Mouse (Mus musculus): Measurements from ENCODE around the gene Snx15. TPM values are rescaled to one million over a fixed set of nuclear protein-coding genes. Genes with fewer than 3 reads are reported as not detected.
"Not testable (repeated sequence)": the region's sequence is repeated elsewhere in the genome, so short reads cannot be mapped to it uniquely, and the experiment has no call there.

Gene Snx15
- total and polyA plus RNA-seq, 2 experiments from 2014 or later = 62.7 to 84.4 TPM

DNA sequence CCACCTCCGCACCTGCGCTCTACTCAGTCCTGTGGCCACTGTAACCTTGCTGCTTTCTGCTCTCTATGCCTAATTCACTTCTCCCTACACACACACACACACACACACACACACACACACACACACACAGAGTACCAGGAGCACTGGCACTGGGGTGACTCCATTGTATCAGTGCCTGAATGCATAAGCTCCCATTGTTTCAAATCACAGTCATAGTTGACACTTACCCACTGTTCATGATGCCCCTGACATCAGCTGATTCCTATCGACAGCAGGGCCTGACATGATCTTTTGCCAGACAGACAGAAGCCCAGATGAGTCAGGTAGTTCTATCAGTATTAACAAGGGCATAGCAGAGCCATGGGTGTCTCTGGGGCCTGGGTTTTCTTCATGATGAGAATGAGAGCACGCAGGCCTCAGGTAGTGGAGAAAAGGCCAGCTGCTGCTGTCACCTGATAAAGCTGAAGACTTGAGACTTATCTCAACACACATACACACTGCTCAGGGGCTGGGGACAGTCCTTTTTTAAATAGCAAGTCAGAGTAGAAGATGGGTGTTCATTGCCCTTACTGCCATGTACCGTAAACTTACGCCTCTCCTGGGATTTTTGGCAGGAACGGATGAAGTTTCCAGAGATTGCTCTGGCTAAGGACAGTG is 4.2 kb upstream of the Snx15 start:
- TF ChIP-seq CTCF (IDR thresholded peaks at IDR 0.05; ENCODE audit: low read depth) = no peak
- Histone ChIP-seq H3K4me1 (ENCODE audit: insufficient read depth, low read length) (no peaks in the 10 kb centered on the region), H3K9me3 (ENCODE audit: low read length) (no peaks in the 10 kb centered on the region), H3K9ac (replicated peaks; ENCODE audit: low read length) (no peak overlapping the region), H3K4me2 (ENCODE audit: low read depth, low read length) (no peak overlapping the region), H3K27ac (no peak overlapping the region), H3K36me3 (ENCODE audit: insufficient read depth, low read length) (peaks cover 24% of the 10 kb centered on the region), H3K27me3 (ENCODE audit: insufficient read depth, low read length) (no peaks in the 10 kb centered on the region), H3K4me3 (ENCODE audit: low read length) (no peak overlapping the region)
- ATAC-seq (no peak), DNase-seq (ENCODE audit: low spot score) (no peak)
- 69% methylated on average over 7 of the region's 7 CpGs for WGBS

DNA sequence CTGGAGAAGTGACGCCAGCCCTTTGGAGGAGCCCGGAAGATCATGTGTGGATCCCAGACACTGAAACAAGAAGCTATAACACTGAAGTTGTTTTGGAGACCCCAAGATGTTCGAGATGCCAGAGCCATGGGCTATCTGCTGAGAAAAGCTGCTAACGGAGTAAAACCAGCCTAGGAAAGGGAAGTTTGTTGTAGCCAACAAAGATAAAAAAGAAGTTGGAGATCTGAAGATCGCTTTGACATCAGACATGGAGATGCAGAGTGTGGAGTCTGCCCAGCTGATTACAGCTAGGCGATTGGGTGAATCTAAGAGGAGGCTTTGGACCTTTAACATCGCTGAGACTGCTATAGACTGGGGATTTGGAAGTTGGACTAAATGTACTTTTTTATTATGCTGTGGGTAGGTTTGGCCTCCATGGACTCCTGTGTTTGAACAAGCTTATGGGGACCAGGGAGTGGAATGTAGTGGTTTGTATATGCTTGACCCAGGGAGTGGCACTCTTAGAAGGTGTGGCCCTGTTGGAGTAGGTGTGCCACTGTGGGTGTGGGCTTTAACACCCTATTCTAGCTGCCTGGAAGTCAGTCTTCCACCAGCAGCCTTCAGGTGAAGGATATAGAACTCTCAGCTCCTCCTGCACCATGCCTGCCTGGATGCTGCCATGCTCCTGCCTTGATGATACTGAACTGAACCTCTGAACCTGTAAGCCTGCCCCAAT is 2.5 kb upstream of the Snx15 start:
- DNase-seq (ENCODE audit: low spot score); H3K9ac ChIP-seq (replicated peaks; ENCODE audit: low read length); H3K4me3 ChIP-seq (ENCODE audit: low read length); H3K9me3 ChIP-seq (ENCODE audit: low read length); H3K27me3 ChIP-seq (ENCODE audit: insufficient read depth, low read length); H3K36me3 ChIP-seq (ENCODE audit: insufficient read depth, low read length); ATAC-seq; H3K4me1 ChIP-seq (ENCODE audit: insufficient read depth, low read length); H3K4me2 ChIP-seq (ENCODE audit: low read depth, low read length); H3K27ac ChIP-seq: not testable (repeated sequence)
- WGBS = 75% methylated on average over 7 of the region's 7 CpGs

DNA sequence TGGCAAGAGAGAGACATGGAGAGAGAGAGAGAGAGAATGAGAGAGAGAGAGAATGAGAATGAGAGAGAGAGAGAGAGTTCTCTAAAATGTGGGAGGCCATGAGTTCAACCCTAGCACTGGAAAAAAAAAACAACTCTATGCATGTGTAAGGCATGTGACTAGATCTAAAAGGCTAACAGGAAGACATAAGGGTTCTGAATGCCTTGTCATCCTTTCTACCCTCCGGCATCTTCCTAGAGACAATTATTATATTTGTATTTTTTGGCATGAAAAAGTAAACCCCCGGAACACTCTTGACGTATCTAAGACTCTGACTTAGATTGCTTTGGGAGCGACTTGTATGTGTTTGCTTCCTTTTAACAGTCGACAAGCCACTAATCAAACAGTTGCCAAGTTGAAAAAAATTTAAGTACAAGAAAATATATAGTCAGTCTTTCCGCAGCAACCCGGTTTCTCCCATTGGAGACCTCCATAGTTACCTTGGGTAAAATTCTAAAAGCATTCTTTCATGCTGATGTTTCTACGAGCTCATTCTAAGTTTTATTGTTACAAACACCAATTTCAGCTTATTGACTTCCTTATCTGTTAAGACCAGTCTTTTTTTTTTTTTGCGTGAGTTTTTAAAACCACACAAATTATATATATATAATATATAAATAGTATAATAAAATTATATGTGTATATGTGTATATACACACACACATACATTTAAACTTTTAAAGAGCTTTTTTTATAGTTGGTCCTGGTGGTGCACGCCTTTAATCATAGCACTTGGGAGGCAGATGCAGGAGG is 1.1 kb downstream of the Snx15 start:
- Histone ChIP-seq H3K4me3 (ENCODE audit: low read length) (peak overlapping the region; percentile 51), H3K4me2 (ENCODE audit: low read depth, low read length) (peak overlapping the region; percentile 60), H3K27ac (peak overlapping the region; percentile 93; the same call in 1 of the 2 replicates), H3K9me3 (ENCODE audit: low read length) (no peaks in the 10 kb centered on the region), H3K36me3 (ENCODE audit: insufficient read depth, low read length) (no peaks in the 10 kb centered on the region), H3K9ac (replicated peaks; ENCODE audit: low read length) (no peak overlapping the region; the same call in 1 of the 2 replicates), H3K27me3 (ENCODE audit: insufficient read depth, low read length) (no peaks in the 10 kb centered on the region), H3K4me1 (ENCODE audit: insufficient read depth, low read length) (no peaks in the 10 kb centered on the region)
- no peak for TF ChIP-seq CTCF (IDR thresholded peaks at IDR 0.05; ENCODE audit: low read depth)
- DNase-seq (ENCODE audit: low spot score) (no peak), ATAC-seq (no peak)
- WGBS = 75% methylated on average over 10 of the region's 10 CpGs

DNA sequence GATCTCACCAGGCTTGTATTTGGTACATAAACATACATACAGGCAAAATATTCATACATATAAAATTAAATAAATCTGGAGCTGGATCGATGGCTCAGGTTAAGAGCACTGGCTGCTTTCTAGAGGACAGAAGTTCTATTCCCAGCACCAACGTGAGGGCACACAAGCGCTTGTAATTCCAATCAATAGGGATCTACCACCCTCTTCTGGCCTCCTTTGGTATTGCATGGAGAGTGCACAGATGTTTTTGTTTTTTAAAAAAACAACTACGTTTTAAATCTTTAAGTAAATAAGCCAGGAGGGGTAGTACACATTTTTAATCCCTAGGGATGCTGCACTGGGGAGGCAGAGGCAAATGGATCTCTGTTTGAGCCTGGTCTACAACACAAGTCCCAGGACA is 1.8 kb downstream of the Snx15 start:
- Histone ChIP-seq H3K9ac (replicated peaks; ENCODE audit: low read length) (no peak overlapping the region), H3K4me1 (ENCODE audit: insufficient read depth, low read length) (no peaks in the 10 kb centered on the region), H3K27ac (no peak overlapping the region), H3K27me3 (ENCODE audit: insufficient read depth, low read length) (no peaks in the 10 kb centered on the region), H3K4me2 (ENCODE audit: low read depth, low read length) (no peak overlapping the region), H3K9me3 (ENCODE audit: low read length) (no peaks in the 10 kb centered on the region), H3K36me3 (ENCODE audit: insufficient read depth, low read length) (no peaks in the 10 kb centered on the region; the same call in none of the 2 replicates), H3K4me3 (ENCODE audit: low read length) (no peak overlapping the region)
- 27% methylated on average over 4 of the region's 4 CpGs for WGBS
- no peak for ATAC-seq
- peak; percentile 73 for TF ChIP-seq CTCF (IDR thresholded peaks at IDR 0.05; ENCODE audit: low read depth)
- peak; percentile 64 for DNase-seq (ENCODE audit: low spot score)

DNA sequence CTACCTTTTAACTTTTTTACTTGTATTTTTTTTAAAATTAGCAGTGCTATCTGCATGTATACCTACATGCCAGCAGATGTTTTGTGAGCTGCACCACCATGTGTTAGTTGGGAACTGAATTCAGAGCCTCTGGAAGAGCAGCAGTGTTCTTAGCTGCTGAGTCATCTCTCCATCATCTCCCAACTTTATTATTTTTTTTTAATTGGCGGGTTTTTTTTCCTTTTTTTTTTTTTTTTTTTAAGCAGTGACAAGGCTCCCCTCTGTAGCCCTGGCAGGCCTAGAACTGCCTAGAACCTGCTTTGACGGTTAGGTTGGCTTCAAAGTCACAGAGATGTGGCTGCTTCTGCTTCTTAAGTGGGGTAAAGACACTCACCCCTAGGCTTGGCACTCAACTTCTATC is 3.2 kb downstream of the Snx15 start:
- H3K27me3 ChIP-seq (ENCODE audit: insufficient read depth, low read length) = no peaks in the 10 kb centered on the region
- H3K4me1 ChIP-seq (ENCODE audit: insufficient read depth, low read length) = no peaks in the 10 kb centered on the region
- peaks cover 8% of the 10 kb centered on the region for H3K36me3 ChIP-seq (ENCODE audit: insufficient read depth, low read length)
- no peak for TF ChIP-seq CTCF (IDR thresholded peaks at IDR 0.05; ENCODE audit: low read depth)
- no peaks in the 10 kb centered on the region for H3K9me3 ChIP-seq (ENCODE audit: low read length)
- DNase-seq (ENCODE audit: low spot score) = no peak
- ATAC-seq = no peak
- H3K4me3 ChIP-seq (ENCODE audit: low read length) = no peak overlapping the region
- H3K4me2 ChIP-seq (ENCODE audit: low read depth, low read length) = no peak overlapping the region
- WGBS = 80% methylated on average over 2 of the region's 2 CpGs
- no peak overlapping the region for H3K9ac ChIP-seq (replicated peaks; ENCODE audit: low read length)
- no peak overlapping the region for H3K27ac ChIP-seq

DNA sequence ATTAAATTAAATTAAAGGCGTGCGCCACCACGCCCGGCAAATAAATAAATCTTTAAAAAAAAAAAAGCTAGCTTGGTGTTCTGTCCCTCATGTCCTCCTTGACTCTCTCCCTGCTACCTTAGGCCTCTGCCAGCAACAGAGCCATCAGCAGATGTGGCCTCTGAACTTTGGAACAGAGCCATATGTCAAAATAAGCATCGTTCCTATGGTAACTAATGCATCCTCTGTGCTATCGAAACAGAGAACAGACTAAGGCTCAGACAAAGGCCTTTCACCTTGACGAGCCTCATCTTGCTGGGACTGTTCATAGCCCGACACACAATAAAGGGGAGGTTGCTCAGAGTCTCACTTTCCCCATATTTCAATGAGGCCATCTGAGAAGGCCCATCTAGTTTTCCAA is 4.8 kb downstream of the Snx15 start:
- Histone ChIP-seq H3K4me3 (ENCODE audit: low read length) (no peak overlapping the region), H3K4me2 (ENCODE audit: low read depth, low read length) (no peak overlapping the region), H3K36me3 (ENCODE audit: insufficient read depth, low read length) (peaks cover 8% of the 10 kb centered on the region), H3K9me3 (ENCODE audit: low read length) (no peaks in the 10 kb centered on the region), H3K27me3 (ENCODE audit: insufficient read depth, low read length) (no peaks in the 10 kb centered on the region), H3K27ac (0 out of 2 replicates have a peak overlapping the region, but pooled peaks have one; percentile 45), H3K4me1 (ENCODE audit: insufficient read depth, low read length) (no peaks in the 10 kb centered on the region), H3K9ac (replicated peaks; ENCODE audit: low read length) (no peak overlapping the region)
- ATAC-seq = no peak
- 59% methylated on average over 8 of the region's 8 CpGs for WGBS
- DNase-seq (ENCODE audit: low spot score) = peak; percentile 62
- no peak for TF ChIP-seq CTCF (IDR thresholded peaks at IDR 0.05; ENCODE audit: low read depth)
